Mouse (Mus musculus): ENCODE data around the gene Kiss1. TPM values are rescaled to one million over a fixed set of nuclear protein-coding genes. Genes with fewer than 3 reads are reported as not detected.

The Kiss1 gene
- total RNA-seq, 2 experiments from 2014 or later = not detected

- no peak for ATAC-seq (replicated peaks; ENCODE audit: low FRiP score, low TSS enrichment, poor library complexity, severe bottlenecking)
Observed at GRCm38 (mm10) chr1:133355469-133355868, 33.8 kb downstream of the Kiss1 start.

DNA sequence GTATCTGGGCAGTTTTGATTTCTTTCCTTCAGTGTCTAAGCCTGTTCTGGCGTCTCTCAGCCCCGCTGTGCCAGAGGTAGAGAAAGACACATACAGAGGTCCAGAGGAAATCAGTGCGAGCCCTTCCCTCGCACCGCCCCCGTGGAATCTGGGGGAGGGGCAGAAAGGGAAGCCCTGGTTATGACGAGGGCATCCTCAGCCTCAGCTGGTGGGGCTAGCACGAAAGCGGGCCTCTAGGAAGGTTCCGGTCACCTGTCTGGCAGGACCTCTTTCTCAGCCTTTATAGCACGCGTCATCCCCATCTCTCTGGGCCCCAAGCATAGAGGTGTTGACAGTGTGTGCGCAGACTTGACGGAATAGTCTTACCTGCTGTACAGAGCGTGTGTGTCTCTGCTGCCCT, 34.2 kb downstream of the Kiss1 start:
- no peak for ATAC-seq (replicated peaks; ENCODE audit: low FRiP score, low TSS enrichment, poor library complexity, severe bottlenecking)

DNA sequence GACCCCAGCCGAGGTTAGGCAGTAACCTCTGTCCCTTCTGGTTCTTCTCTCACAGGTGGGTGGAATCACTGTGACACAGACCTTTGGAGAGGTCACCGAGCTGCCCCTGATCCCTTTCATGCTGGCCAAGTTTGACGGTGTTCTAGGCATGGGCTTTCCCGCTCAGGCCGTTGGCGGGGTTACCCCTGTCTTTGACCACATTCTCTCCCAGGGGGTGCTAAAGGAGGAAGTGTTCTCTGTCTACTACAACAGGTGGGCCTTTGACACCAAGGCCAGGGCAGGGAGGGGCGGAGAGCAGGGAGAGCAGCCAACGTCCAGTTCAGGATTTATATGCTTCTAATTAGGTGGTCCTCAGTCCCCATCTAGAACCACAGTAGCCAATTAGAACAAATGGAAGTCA, 34.7 kb downstream of the Kiss1 start:
- no peak for ATAC-seq (replicated peaks; ENCODE audit: low FRiP score, low TSS enrichment, poor library complexity, severe bottlenecking)

- ATAC-seq (replicated peaks; ENCODE audit: low FRiP score, low TSS enrichment, poor library complexity, severe bottlenecking) = no peak
Observed at GRCm38 (mm10) chr1:133361006-133361405, 39.3 kb downstream of the Kiss1 start.

- no peak for ATAC-seq (replicated peaks; ENCODE audit: low FRiP score, low TSS enrichment, poor library complexity, severe bottlenecking)
Observed at GRCm38 (mm10) chr1:133362103-133362502, 40.4 kb downstream of the Kiss1 start.

DNA sequence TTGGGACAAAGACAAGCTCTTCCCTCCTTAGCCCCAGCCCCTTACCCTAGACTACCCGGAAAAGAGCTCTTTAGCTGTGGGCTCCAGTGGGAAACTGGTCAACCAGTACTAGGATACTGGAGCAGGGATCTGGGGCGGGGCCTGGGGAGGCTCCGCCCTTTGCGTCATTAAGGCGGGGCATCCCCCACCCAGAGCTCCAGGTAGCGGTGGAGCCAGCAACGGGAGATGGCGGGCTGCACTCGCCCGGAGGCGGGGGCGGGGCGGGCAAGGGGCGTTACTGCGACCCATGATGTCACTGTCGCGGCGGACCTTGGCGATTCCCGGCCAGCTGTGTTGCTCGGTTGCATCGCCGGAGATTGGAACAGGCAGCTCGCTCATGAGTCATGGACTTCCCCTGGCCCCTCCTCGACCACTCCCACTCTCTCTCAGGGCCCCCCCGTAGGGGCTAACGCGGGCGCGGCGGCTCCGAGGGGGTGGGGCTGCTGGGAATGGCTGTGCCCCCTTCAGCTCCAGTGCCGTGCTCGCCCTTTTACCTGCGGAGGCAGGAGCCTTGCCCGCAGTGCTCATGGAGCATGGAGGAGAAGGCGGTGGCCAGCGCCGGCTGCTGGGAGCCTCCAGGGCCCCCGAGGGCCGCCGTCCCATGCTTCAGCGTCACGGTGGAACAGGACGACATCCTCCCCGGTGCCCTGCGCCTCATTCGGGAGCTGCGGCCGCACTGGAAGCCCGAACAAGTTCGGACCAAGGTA, 41.8 kb downstream of the Kiss1 start, which contains the start of gene Etnk2:
TSS of gene Etnk2 (plus strand) at position 297 of the 746 bp plus-strand sequence.
- ATAC-seq (replicated peaks; ENCODE audit: low FRiP score, low TSS enrichment, poor library complexity, severe bottlenecking) = peak; percentile 45

GRCm38 (mm10) chr1:133364022-133364630, 42.5 kb downstream of the Kiss1 start:
- no peak for ATAC-seq (replicated peaks; ENCODE audit: low FRiP score, low TSS enrichment, poor library complexity, severe bottlenecking)

DNA sequence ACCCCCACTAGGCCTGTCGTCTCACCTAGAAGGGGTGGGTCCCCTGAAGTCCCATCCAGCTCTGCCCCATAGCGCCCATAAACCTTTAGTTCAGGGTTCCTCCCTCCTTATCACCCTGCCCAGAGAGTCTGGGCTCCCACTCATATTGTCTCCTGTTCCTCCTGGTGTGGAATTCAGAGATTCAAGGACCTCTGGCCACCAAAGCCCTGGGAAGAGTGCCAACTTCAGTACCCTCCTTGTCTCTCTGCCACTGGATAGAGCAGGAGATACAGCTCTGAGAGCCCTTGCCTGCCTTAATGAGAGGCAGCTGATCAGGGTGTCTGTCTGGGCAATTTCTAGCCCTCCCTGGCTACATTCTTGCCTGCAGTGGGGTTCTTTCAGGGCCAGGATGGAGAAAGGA, 43.2 kb downstream of the Kiss1 start:
- ATAC-seq (replicated peaks; ENCODE audit: low FRiP score, low TSS enrichment, poor library complexity, severe bottlenecking) = 0 out of 2 replicates have a peak, but pooled peaks have one; percentile 22

GRCm38 (mm10) chr1:133366951-133367605, 45.4 kb downstream of the Kiss1 start:
- ATAC-seq (replicated peaks; ENCODE audit: low FRiP score, low TSS enrichment, poor library complexity, severe bottlenecking) = no peak

GRCm38 (mm10) chr1:133367606-133368488, 46.2 kb downstream of the Kiss1 start:
- no peak for ATAC-seq (replicated peaks; ENCODE audit: low FRiP score, low TSS enrichment, poor library complexity, severe bottlenecking)

- ATAC-seq (replicated peaks; ENCODE audit: low FRiP score, low TSS enrichment, poor library complexity, severe bottlenecking) = no peak
Observed at GRCm38 (mm10) chr1:133368644-133369043, 47.0 kb downstream of the Kiss1 start.

DNA sequence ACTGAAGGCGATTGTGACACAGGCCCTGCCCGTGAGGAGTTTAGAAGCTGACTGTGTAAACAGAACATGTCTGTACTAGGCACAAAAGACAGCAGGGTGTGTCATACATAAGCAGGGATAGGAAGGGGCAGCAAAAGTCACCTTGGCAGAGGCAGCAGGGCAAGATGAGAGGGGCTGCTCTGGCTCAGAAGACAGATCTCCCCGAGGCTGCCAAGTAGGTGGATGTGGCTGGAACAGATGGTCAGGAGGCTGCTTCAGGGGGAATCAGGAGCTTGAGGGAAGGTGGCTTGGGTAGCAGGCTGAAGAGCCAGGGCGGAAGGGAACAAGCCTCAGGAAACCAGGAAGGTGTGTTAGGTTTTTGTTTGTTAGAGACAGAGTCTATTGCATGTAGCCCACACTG, 48.7 kb downstream of the Kiss1 start:
- no peak for ATAC-seq (replicated peaks; ENCODE audit: low FRiP score, low TSS enrichment, poor library complexity, severe bottlenecking)

DNA sequence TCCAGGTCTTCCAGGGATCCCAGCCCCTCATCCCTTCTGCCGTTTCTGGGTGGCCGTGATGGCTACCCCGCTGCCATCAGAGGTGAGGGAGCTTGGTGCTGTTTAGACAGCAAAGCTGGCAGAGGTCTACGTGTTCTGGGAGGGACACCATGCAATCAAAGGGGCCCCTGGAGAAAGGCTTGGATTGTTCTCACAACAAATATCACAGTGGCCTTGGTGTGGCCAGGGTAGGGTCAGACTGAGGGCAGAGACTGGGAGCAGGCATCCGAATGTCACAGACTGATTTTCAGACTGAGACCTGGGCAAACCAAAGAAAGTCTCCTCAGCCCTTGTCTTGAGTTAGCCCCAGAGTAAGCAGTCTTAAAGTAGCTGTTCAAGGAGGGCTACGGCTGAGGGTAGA, 49.8 kb downstream of the Kiss1 start:
- no peak for ATAC-seq (replicated peaks; ENCODE audit: low FRiP score, low TSS enrichment, poor library complexity, severe bottlenecking)

- ATAC-seq (replicated peaks; ENCODE audit: low FRiP score, low TSS enrichment, poor library complexity, severe bottlenecking) = no peak
Observed at GRCm38 (mm10) chr1:133372113-133372512, 50.4 kb downstream of the Kiss1 start.

- ATAC-seq (replicated peaks; ENCODE audit: low FRiP score, low TSS enrichment, poor library complexity, severe bottlenecking) = no peak
Observed at GRCm38 (mm10) chr1:133375696-133376346, 54.1 kb downstream of the Kiss1 start.

GRCm38 (mm10) chr1:133377547-133377946, 55.9 kb downstream of the Kiss1 start:
- ATAC-seq (replicated peaks; ENCODE audit: low FRiP score, low TSS enrichment, poor library complexity, severe bottlenecking) = no peak

Measured in megakaryocyte-erythroid progenitor cell, adult 5-6 weeks (primary cell).